Mouse (Mus musculus): Measurements from ENCODE around the gene Defb19.

DNA sequence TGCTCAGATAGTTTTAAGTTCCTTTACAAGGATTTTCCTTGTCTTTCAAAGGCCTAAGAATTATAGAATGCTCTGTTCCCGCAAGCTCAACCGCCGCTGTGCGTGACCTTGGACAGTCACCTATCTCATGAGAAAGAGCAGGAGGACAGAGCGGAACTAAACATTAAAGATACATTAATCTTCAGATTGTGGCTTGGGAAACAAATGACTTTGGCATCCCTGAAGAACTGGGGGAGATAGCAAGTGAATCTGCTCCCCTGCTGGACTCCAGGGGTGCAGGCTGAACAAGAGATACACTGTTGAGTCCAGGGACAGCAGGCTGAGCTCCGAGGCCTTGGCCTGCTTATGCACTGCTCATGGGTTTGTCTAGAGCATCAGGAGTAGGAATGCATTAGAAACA is 20.0 kb upstream of the Defb19 start:
- no peak for TF ChIP-seq CTCF (IDR thresholded peaks at IDR 0.05; ENCODE audit: low read depth)
- TF ChIP-seq EP300 (IDR thresholded peaks at IDR 0.05; ENCODE audit: low read depth) = no peak

Measured in liver, embryonic 14.5 days (tissue).